Mouse (Mus musculus) heart, embryonic 16.5 days (tissue): Measurements from ENCODE around the gene Galp. TPM values are rescaled to one million over a fixed set of nuclear protein-coding genes. Genes with fewer than 3 reads are reported as not detected.
A peak's percentile ranks its signal among the peaks of the same experiment; 100 is the strongest.
"Not testable (repeated sequence)": the region's sequence is repeated elsewhere in the genome, so short reads cannot be mapped to it uniquely, and the experiment has no call there.

Source experiments
- ATAC-seq: fragments of 200-750 bp; cut with Nextera tagmentation; replicated peaks from 2 replicates; pipeline ENCODE4 v1.8.0; 2017; ENCODE audit warnings: moderate number of reproducible peaks; ENCODE audit not compliant: insufficient read depth, low FRiP score; ENCODE audit errors: extremely low read depth
- H3K27ac ChIP-seq: fragments of 300-500 bp; sonication (generic); 2 replicates; pipeline ENCODE4 v1.5.1; 2014; ENCODE audit warnings: mild to moderate bottlenecking, low read length, control low read depth, moderate library complexity
- H3K27me3 ChIP-seq: fragments of 300-500 bp; sonication (generic); 2 replicates; pipeline ENCODE4 v1.6.1; 2014; ENCODE audit warnings: low read length, mixed read lengths; ENCODE audit not compliant: control insufficient read depth, insufficient read depth
- H3K36me3 ChIP-seq: fragments of 300-500 bp; sonication (generic); 2 replicates; pipeline ENCODE4 v1.6.1; 2014; ENCODE audit not compliant: control insufficient read depth, insufficient read depth
- H3K4me1 ChIP-seq: fragments of 300-500 bp; sonication (generic); 2 replicates; pipeline ENCODE4 v1.6.1; 2014; ENCODE audit warnings: low read length, mixed read lengths; ENCODE audit not compliant: control insufficient read depth, insufficient read depth
- H3K4me2 ChIP-seq: fragments of 300-500 bp; sonication (generic); 2 replicates; pipeline ENCODE4 v1.6.1; 2014; ENCODE audit warnings: low read depth, mild to moderate bottlenecking, control low read depth, low read length
- H3K4me3 ChIP-seq: fragments of 300-500 bp; sonication (generic); 2 replicates; pipeline ENCODE4 v1.5.1; 2014; ENCODE audit warnings: mild to moderate bottlenecking, control low read depth, low read length
- H3K9ac ChIP-seq: fragments of 300-500 bp; sonication (generic); 2 replicates; pipeline ENCODE4 v1.6.1; 2014; ENCODE audit warnings: low read length, control low read depth
- H3K9me3 ChIP-seq: fragments of 300-500 bp; sonication (generic); replicated peaks from 2 replicates; pipeline ENCODE4 v1.6.1; 2016; ENCODE audit warnings: low read length; ENCODE audit not compliant: control insufficient read depth
- WGBS: fragments of 180-500 bp; shearing (Covaris S2); extraction: QIAGEN DNeasy Blood & Tissue Kit; methylation state at CpG from one replicate; pipeline ENCODE4 v1.1.7; 2014; 5-methylcytosine and 5-hydroxymethylcytosine counted together
- polyA plus RNA-seq: library from polyadenylated mRNA; unstranded; fragments of >200 nt; fragmentation: Nextera tagmentation; extraction: Ambion mirVana; gene quantifications from 2 replicates; pipeline ENCODE4 v1.2.1, GENCODE M21; 2015

The Galp gene
- polyA plus RNA-seq, 1 experiment from 2014 or later, result not detected

DNA sequence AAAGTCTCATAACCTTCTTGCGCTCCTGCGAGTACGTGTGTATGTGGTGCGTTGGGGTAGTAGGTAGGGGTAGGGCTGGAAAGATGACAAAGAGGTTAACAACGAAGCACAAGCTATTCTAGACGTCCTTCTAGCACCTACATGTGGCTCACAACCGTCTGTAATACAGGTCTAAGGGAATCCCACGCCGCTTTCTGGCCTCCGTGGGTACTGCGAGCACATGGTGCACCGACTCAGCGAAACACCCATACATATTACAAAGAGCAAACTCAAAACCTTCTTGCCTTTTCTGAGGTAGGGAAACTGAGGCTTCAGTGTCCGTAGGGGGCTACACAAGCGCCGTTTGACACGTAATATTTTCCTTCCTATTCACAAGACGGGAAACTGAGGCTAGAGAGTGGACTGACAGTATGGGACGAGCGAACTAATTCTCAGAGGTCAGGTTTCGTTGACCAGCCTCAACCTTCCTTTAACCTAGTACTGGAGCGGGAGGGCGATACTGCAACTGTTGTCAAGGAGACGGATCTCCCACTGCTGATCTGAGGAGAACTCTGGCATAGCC, 25.4 kb upstream of the Galp start:
- Histone ChIP-seq H3K27me3 (no peaks in the 10 kb centered on the region), H3K4me2 (peak overlapping the region; percentile 99), H3K4me3 (peak overlapping the region; percentile 78), H3K4me1 (peaks cover 15% of the 10 kb centered on the region), H3K36me3 (no peaks in the 10 kb centered on the region), H3K9ac (peak overlapping the region; percentile 89), H3K27ac (peak overlapping the region; percentile 85), H3K9me3 (no peaks in the 10 kb centered on the region)
- WGBS, result under 1% methylated on average over 24 of the region's 24 CpGs
- peak; percentile 38 for ATAC-seq

- H3K27ac ChIP-seq, result peak within 1 kb of the TSS; percentile 85
- peaks cover 15% of the 10 kb centered on the region for H3K4me1 ChIP-seq
- H3K36me3 ChIP-seq, result 0 out of 2 replicates have a peak, but pooled peaks cover 3% of the 10 kb centered on the region
- peak within 1 kb of the TSS; percentile 89 for H3K9ac ChIP-seq
- no peaks in the 10 kb centered on the region for H3K27me3 ChIP-seq
- under 1% methylated on average over 37 of the region's 37 CpGs for WGBS
- H3K4me2 ChIP-seq, result peak within 1 kb of the TSS; percentile 99
- ATAC-seq, result peak; percentile 98
- H3K4me3 ChIP-seq, result peak within 1 kb of the TSS; percentile 78
- H3K9me3 ChIP-seq, result no peaks in the 10 kb centered on the region
Measured at GRCm38 (mm10) chr7:6172006-6172649, 24.8 kb upstream of the Galp start, which contains the start of gene Zfp444. Zfp444 (plus strand) TSS chr7:6172226.

GRCm38 (mm10) chr7:6172674-6173244, 24.1 kb upstream of the Galp start:
- under 1% methylated on average over 28 of the region's 28 CpGs for WGBS

DNA sequence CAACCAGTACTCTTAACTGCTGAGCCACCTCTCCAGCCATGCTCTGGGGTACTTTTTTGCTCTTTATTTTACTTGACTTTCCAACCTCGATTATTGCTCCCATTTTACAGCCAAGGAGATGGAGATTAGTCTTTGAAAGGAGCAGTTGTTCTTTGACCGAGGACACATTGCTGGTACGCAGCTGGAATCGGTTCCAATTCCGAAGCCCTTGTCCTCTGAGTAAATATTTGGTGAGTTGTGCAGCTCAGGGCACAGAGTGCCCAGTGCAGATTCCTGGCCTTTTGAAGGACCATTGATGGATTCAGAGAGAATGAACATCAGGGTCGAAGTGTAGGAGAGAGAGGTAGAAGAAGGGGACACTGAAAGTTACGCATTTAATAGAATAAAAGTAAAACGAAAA, 23.0 kb upstream of the Galp start:
- Histone ChIP-seq H3K4me3 (no peak overlapping the region), H3K4me2 (no peak overlapping the region)
- ATAC-seq, result no peak

More at GRCm38 (mm10) chr7:6172674-6173244, 24.1 kb upstream of the Galp start:
- H3K9me3 ChIP-seq, result no peaks in the 10 kb centered on the region
- peak overlapping the region; percentile 85 for H3K27ac ChIP-seq
- peak overlapping the region; percentile 89 for H3K9ac ChIP-seq
- H3K4me2 ChIP-seq, result peak overlapping the region; percentile 99
- no peaks in the 10 kb centered on the region for H3K27me3 ChIP-seq
- H3K4me1 ChIP-seq, result peaks cover 15% of the 10 kb centered on the region
- peak overlapping the region; percentile 78 for H3K4me3 ChIP-seq
- ATAC-seq, result peak; percentile 5
- H3K36me3 ChIP-seq, result 0 out of 2 replicates have a peak, but pooled peaks cover 3% of the 10 kb centered on the region

DNA sequence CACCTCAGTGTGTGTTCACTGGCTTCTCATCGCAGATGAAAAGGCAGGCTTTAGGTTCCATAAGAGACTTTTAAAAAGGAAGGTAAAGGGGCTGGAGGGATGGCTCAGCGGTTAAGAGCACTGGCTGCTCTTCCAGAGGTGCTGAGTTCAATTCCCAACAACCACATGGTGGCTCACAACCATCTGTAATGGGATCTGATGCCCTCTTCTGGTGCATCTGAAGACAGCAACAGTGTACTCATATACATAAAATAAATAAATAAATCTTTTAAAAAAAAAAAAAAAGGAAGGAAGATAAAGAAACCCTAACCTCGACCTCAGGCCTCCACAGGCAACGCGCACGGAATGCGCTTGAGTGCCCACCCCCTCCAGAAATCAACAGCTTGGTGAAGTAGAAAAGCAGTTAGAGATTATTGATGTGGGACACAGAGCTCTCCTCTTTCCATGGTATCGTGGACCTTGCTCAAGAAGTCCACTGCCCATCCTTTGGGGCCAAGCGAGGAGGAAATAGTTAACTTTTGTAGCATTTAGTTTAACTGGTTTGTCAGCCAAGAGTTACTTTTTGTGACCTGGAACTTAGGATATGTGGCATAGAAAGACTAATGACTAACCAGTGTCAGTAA, 22.4 kb upstream of the Galp start:
- not testable (repeated sequence) for H3K9me3 ChIP-seq, H3K4me3 ChIP-seq, H3K36me3 ChIP-seq, ATAC-seq, H3K4me2 ChIP-seq, H3K27me3 ChIP-seq
- Histone ChIP-seq H3K4me1 (peaks cover 18% of the 10 kb centered on the region), H3K27ac (peak overlapping the region; percentile 35; the same call in 1 of the 2 replicates), H3K9ac (peak overlapping the region; percentile 11; the same call in 1 of the 2 replicates)
- 63% methylated on average over 9 of the region's 9 CpGs for WGBS

More for the DNA sequence above, 23.0 kb upstream of the Galp start:
- H3K36me3 ChIP-seq, result 0 out of 2 replicates have a peak, but pooled peaks cover 3% of the 10 kb centered on the region
- H3K9ac ChIP-seq, result no peak overlapping the region
- no peaks in the 10 kb centered on the region for H3K27me3 ChIP-seq
- no peaks in the 10 kb centered on the region for H3K9me3 ChIP-seq
- peaks cover 15% of the 10 kb centered on the region for H3K4me1 ChIP-seq
- 88% methylated on average over 8 of the region's 8 CpGs for WGBS
- H3K27ac ChIP-seq, result no peak overlapping the region

GRCm38 (mm10) chr7:6179013-6179412, 17.9 kb upstream of the Galp start:
- Histone ChIP-seq H3K36me3 (peaks cover 8% of the 10 kb centered on the region; the same call in 1 of the 2 replicates), H3K4me2 (no peak overlapping the region), H3K4me3 (no peak overlapping the region), H3K4me1 (peaks cover 13% of the 10 kb centered on the region), H3K27me3 (no peaks in the 10 kb centered on the region), H3K9ac (no peak overlapping the region), H3K27ac (no peak overlapping the region), H3K9me3 (no peaks in the 10 kb centered on the region)
- no peak for ATAC-seq

- H3K4me1 ChIP-seq, result peaks cover 15% of the 10 kb centered on the region
- no peak overlapping the region for H3K27ac ChIP-seq
- no peak for ATAC-seq
- no peak overlapping the region for H3K9ac ChIP-seq
- H3K4me2 ChIP-seq, result no peak overlapping the region
- no peak overlapping the region for H3K4me3 ChIP-seq
- H3K9me3 ChIP-seq, result no peaks in the 10 kb centered on the region
- peaks cover 17% of the 10 kb centered on the region for H3K36me3 ChIP-seq
- H3K27me3 ChIP-seq, result no peaks in the 10 kb centered on the region
Measured at GRCm38 (mm10) chr7:6182882-6183281, 14.0 kb upstream of the Galp start.

- Histone ChIP-seq H3K27me3 (no peaks in the 10 kb centered on the region), H3K4me3 (no peak overlapping the region), H3K27ac (peak overlapping the region; percentile 78), H3K9ac (no peak overlapping the region), H3K36me3 (peaks cover 25% of the 10 kb centered on the region), H3K4me1 (peaks cover 15% of the 10 kb centered on the region), H3K4me2 (no peak overlapping the region), H3K9me3 (no peaks in the 10 kb centered on the region)
- WGBS, result 88% methylated on average over 19 of the region's 19 CpGs
- ATAC-seq, result no peak
Measured at GRCm38 (mm10) chr7:6183802-6184201, 13.1 kb upstream of the Galp start.
